Mouse (Mus musculus): ENCODE data around the gene Ctso.

Ctso gene

DNA sequence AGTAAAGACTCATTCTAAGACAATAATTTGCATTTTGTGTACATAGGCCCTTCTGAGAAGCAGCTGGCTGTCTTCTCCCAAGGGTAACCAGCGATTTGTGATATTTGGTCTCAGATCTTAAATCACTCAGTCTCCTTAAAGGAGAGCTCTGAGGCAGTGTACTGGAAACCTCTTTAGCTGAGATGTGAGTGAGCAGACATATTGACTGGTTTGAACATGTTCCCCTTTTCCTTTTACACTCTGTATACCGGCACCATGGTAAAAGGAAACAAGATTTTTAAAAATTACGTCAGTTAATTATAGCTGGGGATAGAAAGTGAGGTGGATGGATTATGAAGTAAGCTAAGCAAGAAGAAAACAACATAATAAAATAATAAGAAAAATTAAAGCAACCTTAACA, 706 bp upstream of the Ctso start:
- Histone ChIP-seq H3K36me3 (ENCODE audit: control insufficient read depth, insufficient read depth, low read length, poor library complexity, severe bottlenecking) (no peaks in the 10 kb centered on the region), H3K27me3 (ENCODE audit: control insufficient read depth, insufficient read depth, low read length, poor library complexity, severe bottlenecking) (no peaks in the 10 kb centered on the region)
- peak; percentile 46 for DNase-seq (ENCODE audit: low read depth, low spot score)

DNA sequence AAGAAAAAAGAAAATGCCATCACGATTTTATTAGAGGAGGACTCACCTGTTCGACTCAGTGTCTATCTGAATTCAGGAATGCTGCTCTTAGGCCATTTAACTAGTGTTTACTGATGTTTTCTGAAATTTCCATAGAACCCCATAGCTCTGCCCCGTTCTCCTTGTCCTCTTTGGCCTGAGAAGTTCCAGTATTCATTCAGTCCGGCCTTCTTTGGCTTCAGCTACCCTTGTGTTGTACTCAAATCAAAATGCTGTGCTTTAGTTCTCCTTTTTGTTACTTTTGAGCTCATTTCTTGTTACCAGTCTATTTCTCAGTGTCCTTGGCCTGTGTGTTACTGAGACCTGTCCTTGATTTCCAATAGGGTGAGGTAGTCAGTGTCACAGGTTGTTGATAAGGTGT, 947 bp downstream of the Ctso start:
- H3K36me3 ChIP-seq (ENCODE audit: control insufficient read depth, insufficient read depth, low read length, poor library complexity, severe bottlenecking): no peaks in the 10 kb centered on the region
- DNase-seq (ENCODE audit: low read depth, low spot score): peak; percentile 27
- no peaks in the 10 kb centered on the region for H3K27me3 ChIP-seq (ENCODE audit: control insufficient read depth, insufficient read depth, low read length, poor library complexity, severe bottlenecking)

DNA sequence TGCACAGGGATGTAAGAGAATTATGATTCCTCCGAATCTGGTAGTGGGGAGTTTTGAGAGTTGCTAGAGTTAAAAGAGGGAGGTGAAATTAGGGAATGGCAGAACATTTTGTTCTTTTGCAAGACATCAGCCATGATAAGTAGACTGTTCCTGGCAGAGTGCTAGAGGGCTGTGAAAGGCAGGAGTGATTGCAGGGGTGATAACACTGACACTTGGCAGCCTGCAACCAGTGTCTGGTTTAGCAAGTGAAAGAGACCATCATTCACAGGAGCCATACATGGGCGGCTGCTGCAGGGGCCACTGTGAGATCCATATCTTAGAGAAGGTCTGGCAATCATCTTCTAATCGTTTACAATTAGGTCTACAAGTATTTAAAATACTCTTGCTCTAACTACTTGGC, 6.5 kb downstream of the Ctso start:
- H3K27me3 ChIP-seq (ENCODE audit: control insufficient read depth, insufficient read depth, low read length, poor library complexity, severe bottlenecking): no peaks in the 10 kb centered on the region
- peaks cover 6% of the 10 kb centered on the region for H3K36me3 ChIP-seq (ENCODE audit: control insufficient read depth, insufficient read depth, low read length, poor library complexity, severe bottlenecking)
- no peak for DNase-seq (ENCODE audit: low read depth, low spot score)

DNA sequence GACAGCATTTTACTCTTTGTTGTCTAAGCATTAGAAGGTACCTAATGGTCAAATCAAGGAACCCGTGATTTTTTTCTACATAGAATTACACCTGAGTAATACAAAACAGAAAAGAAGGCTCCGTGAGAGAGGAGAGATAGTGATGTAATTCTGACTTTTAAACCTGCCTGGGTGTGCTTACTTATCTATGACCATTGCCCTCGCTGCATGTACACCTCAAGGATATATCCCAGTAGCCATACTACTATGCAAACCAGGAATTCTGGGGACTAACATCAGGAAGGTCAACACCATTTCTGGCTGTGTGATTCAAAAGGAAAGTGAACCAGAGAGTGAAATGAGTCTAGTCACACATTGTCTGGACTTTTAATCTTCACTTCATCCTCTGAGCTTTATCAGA, 9.9 kb downstream of the Ctso start:
- no peaks in the 10 kb centered on the region for H3K27me3 ChIP-seq (ENCODE audit: control insufficient read depth, insufficient read depth, low read length, poor library complexity, severe bottlenecking)

GRCm38 (mm10) chr3:81943097-81943496, 10.7 kb downstream of the Ctso start:
- no peaks in the 10 kb centered on the region for H3K27me3 ChIP-seq (ENCODE audit: control insufficient read depth, insufficient read depth, low read length, poor library complexity, severe bottlenecking)
- no peak for DNase-seq (ENCODE audit: low read depth, low spot score)
- peaks cover 21% of the 10 kb centered on the region for H3K36me3 ChIP-seq (ENCODE audit: control insufficient read depth, insufficient read depth, low read length, poor library complexity, severe bottlenecking)

More for the DNA sequence above, 9.9 kb downstream of the Ctso start:
- DNase-seq (ENCODE audit: low read depth, low spot score): no peak
- peaks cover 16% of the 10 kb centered on the region for H3K36me3 ChIP-seq (ENCODE audit: control insufficient read depth, insufficient read depth, low read length, poor library complexity, severe bottlenecking)

GRCm38 (mm10) chr3:81944851-81945393, 12.5 kb downstream of the Ctso start:
- Histone ChIP-seq H3K27me3 (ENCODE audit: control insufficient read depth, insufficient read depth, low read length, poor library complexity, severe bottlenecking) (no peaks in the 10 kb centered on the region), H3K36me3 (ENCODE audit: control insufficient read depth, insufficient read depth, low read length, poor library complexity, severe bottlenecking) (peaks cover 28% of the 10 kb centered on the region)
- DNase-seq (ENCODE audit: low read depth, low spot score): no peak

GRCm38 (mm10) chr3:81949048-81949447, 16.6 kb downstream of the Ctso start:
- DNase-seq (ENCODE audit: low read depth, low spot score): no peak
- peaks cover 22% of the 10 kb centered on the region for H3K36me3 ChIP-seq (ENCODE audit: control insufficient read depth, insufficient read depth, low read length, poor library complexity, severe bottlenecking)
- no peaks in the 10 kb centered on the region for H3K27me3 ChIP-seq (ENCODE audit: control insufficient read depth, insufficient read depth, low read length, poor library complexity, severe bottlenecking)

DNA sequence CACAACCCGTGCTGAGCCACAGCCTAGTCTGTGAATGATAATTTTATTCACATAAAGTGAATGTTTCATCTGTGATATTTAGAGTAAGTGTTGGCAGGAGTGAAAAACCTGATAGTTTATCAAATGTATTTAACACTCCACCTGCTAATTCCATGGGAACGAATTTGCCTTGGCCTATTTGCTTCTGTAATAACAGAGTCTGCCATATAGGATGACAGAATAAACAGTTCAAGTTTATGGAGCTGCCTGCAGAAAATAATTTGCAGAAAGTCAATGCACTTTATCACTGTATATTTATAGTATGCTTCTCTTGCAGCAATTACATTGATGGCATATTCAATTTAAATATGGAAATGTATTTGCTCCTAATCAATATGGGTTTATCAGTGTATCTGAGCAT, 19.4 kb downstream of the Ctso start:
- DNase-seq (ENCODE audit: low read depth, low spot score): no peak
- H3K27me3 ChIP-seq (ENCODE audit: control insufficient read depth, insufficient read depth, low read length, poor library complexity, severe bottlenecking): no peaks in the 10 kb centered on the region
- H3K36me3 ChIP-seq (ENCODE audit: control insufficient read depth, insufficient read depth, low read length, poor library complexity, severe bottlenecking): peaks cover 18% of the 10 kb centered on the region; the same call in 1 of the 2 replicates

- H3K27me3 ChIP-seq (ENCODE audit: control insufficient read depth, insufficient read depth, low read length, poor library complexity, severe bottlenecking): no peaks in the 10 kb centered on the region
- 0 out of 2 replicates have a peak, but pooled peaks cover 3% of the 10 kb centered on the region for H3K36me3 ChIP-seq (ENCODE audit: control insufficient read depth, insufficient read depth, low read length, poor library complexity, severe bottlenecking)
- DNase-seq (ENCODE audit: low read depth, low spot score): no peak
Observed at GRCm38 (mm10) chr3:81957484-81957883, 25.1 kb downstream of the Ctso start.

- H3K36me3 ChIP-seq (ENCODE audit: control insufficient read depth, insufficient read depth, low read length, poor library complexity, severe bottlenecking): 0 out of 2 replicates have a peak, but pooled peaks cover 3% of the 10 kb centered on the region
- DNase-seq (ENCODE audit: low read depth, low spot score): no peak
- no peaks in the 10 kb centered on the region for H3K27me3 ChIP-seq (ENCODE audit: control insufficient read depth, insufficient read depth, low read length, poor library complexity, severe bottlenecking)
Observed at GRCm38 (mm10) chr3:81961336-81961735, 28.9 kb downstream of the Ctso start.

GRCm38 (mm10) chr3:81963768-81964167, 31.4 kb downstream of the Ctso start:
- Histone ChIP-seq H3K27me3 (ENCODE audit: control insufficient read depth, insufficient read depth, low read length, poor library complexity, severe bottlenecking) (no peaks in the 10 kb centered on the region), H3K36me3 (ENCODE audit: control insufficient read depth, insufficient read depth, low read length, poor library complexity, severe bottlenecking) (no peaks in the 10 kb centered on the region)
- peak; percentile 33 for DNase-seq (ENCODE audit: low read depth, low spot score)

DNA sequence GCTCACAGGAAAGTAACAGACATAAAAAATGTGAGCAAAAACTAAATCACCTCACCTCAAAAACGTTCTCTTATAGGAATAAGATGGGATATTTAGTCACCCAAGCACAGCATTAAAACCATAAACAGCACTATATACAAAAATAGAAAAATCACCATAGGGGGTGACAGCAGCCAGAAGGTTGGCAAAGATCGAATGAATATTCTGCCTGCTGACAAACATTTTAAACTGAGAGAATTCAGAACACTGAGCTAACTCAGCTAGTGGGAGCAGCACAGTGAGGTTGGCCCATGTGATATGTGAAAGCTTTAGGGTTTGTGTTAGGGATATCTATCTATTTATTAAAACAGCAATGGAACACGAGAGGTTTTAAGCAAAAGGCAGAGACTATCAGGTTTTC, 32.2 kb downstream of the Ctso start:
- no peaks in the 10 kb centered on the region for H3K36me3 ChIP-seq (ENCODE audit: control insufficient read depth, insufficient read depth, low read length, poor library complexity, severe bottlenecking)
- no peak for DNase-seq (ENCODE audit: low read depth, low spot score)

DNA sequence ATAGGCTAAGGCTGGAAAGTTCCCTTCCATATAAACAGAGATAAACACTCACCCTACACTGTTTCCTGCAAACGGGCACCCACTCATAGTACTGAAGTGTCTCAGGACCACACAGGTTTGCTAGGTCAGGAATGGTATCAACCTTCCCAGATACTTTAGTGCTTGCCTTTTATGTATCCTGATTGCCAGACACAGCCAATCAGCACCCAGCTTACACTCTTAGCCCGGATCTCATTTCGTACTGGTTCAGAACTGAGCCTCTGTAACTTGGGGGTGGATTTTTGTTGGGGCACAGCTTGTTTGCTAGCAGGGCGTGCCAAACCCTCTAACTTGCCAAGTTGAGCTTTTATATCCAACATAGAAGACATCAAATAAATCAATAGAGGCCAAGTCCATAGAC, 43.2 kb downstream of the Ctso start:
- no peaks in the 10 kb centered on the region for H3K27me3 ChIP-seq (ENCODE audit: control insufficient read depth, insufficient read depth, low read length, poor library complexity, severe bottlenecking)
- no peak for DNase-seq (ENCODE audit: low read depth, low spot score)
- H3K36me3 ChIP-seq (ENCODE audit: control insufficient read depth, insufficient read depth, low read length, poor library complexity, severe bottlenecking): no peaks in the 10 kb centered on the region

More for the DNA sequence above, 32.2 kb downstream of the Ctso start:
- H3K27me3 ChIP-seq (ENCODE audit: control insufficient read depth, insufficient read depth, low read length, poor library complexity, severe bottlenecking): no peaks in the 10 kb centered on the region

GRCm38 (mm10) chr3:81976102-81976501, 43.7 kb downstream of the Ctso start, which contains the start of gene Tdo2:
Gene Tdo2, minus strand, starts transcription at chr3:81976202.
- Histone ChIP-seq H3K36me3 (ENCODE audit: control insufficient read depth, insufficient read depth, low read length, poor library complexity, severe bottlenecking) (no peaks in the 10 kb centered on the region), H3K27me3 (ENCODE audit: control insufficient read depth, insufficient read depth, low read length, poor library complexity, severe bottlenecking) (no peaks in the 10 kb centered on the region)
- DNase-seq (ENCODE audit: low read depth, low spot score): no peak

DNA sequence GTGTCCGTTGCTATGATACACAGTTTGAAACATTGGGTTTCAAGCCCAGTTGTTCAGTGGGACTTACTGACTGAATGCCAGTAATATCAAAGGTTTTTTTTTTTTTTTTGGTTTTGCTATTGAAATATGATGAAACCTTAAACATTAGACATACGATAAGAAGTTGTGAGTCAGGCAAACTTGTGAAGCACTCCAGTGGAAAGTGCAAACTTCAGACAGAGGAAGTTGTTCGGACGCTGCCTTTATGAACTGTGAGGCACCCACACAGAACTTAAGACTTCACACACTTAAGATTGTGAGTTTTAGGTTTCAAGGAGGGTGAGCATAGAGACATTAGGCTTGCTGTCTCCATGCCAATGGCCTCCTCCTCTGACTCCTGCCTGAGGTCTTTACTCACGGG, 49.2 kb downstream of the Ctso start:
- H3K36me3 ChIP-seq (ENCODE audit: control insufficient read depth, insufficient read depth, low read length, poor library complexity, severe bottlenecking): no peaks in the 10 kb centered on the region
- no peak for DNase-seq (ENCODE audit: low read depth, low spot score)
- H3K27me3 ChIP-seq (ENCODE audit: control insufficient read depth, insufficient read depth, low read length, poor library complexity, severe bottlenecking): no peaks in the 10 kb centered on the region

GRCm38 (mm10) chr3:81981990-81982389, 49.6 kb downstream of the Ctso start, which contains the start of gene Asic5:
Gene Asic5, plus strand, starts transcription at chr3:81982290.
- Histone ChIP-seq H3K36me3 (ENCODE audit: control insufficient read depth, insufficient read depth, low read length, poor library complexity, severe bottlenecking) (no peaks in the 10 kb centered on the region), H3K27me3 (ENCODE audit: control insufficient read depth, insufficient read depth, low read length, poor library complexity, severe bottlenecking) (no peaks in the 10 kb centered on the region)
- no peak for DNase-seq (ENCODE audit: low read depth, low spot score)
